Mouse (Mus musculus) liver, embryonic 18 days (tissue): ENCODE data around the gene Ap3b1. TPM values are rescaled to one million over a fixed set of nuclear protein-coding genes. Genes with fewer than 3 reads are reported as not detected.

Experiments used
- polyA plus RNA-seq: library from polyadenylated mRNA; depleted of rRNA; stranded (reverse); fragments of >200 nt; gene quantifications from 2 replicates; pipeline ENCODE4 v1.2.3, GENCODE M21; 2012; rRNA removed

The Ap3b1 gene
- 18.1 and 19.8 TPM in 2 replicates for polyA plus RNA-seq

DNA sequence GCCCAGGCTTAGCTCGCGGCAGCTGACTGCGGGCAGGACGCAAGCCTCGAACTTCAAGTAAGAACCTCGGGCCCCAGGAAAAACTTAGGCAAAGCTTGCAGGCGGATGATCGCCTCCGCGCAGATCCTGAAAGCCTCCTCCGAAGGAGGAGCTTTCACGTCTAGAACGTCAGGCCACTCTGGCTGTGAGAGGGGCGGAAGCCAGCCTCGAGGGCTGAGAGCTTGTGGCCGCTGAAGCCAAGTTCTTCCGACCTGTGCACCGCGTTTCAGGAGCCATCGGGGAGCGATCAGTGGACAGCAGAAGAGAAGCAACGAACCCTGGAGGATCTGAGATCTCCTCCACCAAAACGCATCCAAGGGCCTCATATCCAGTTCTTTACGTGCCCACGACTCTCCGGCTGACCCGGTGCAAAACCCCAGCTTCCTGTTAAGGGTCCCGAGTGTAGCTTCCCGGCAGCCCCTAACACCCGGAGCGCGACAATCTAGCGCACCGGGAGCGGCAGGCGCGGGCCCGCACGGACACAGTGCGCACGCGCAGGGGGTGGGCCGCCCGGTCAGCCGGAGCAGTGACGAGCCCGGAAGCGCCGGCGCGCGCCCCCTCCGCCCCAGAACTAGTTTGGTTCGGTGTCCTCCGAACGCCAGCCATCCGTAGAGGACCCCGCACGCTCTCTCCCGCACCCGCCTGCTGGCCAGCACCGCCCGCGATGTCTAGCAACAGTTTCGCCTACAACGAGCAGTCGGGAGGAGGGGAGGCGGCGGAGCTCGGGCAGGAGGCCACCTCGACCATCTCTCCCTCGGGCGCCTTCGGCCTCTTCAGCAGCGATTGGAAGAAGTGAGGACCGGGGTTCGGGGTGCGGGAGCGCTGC lies at the start of gene Ap3b1:
Gene Ap3b1, plus strand, starts transcription at position 560 of the 865 bp plus-strand sequence.

Other genes with a start within 250 kb of the Ap3b1 start
- 8.2 and 8.8 TPM in 2 replicates for gene Scamp1, start 73.1 kb upstream of the Ap3b1 start, polyA plus RNA-seq